Mouse (Mus musculus) liver, postnatal 0 days (tissue): ENCODE results near the gene Ephb1. TPM values are rescaled to one million over a fixed set of nuclear protein-coding genes. Genes with fewer than 3 reads are reported as not detected.

Experiments used
- ATAC-seq: fragments of 200-750 bp; cut with Nextera tagmentation; 2 replicates; pipeline ENCODE4 v1.8.0; 2017; ENCODE audit warnings: mild to moderate bottlenecking, moderate library complexity
- DNase-seq: peaks from one replicate; pipeline ENCODE4 v3.0.0-alpha.2; 2016
- H3K27ac ChIP-seq: fragments of 300-500 bp; sonication (generic); 2 replicates; pipeline ENCODE4 v1.5.1; 2014; ENCODE audit warnings: antibody characterized with exemption, moderate library complexity, mild to moderate bottlenecking, low read depth
- H3K27me3 ChIP-seq: fragments of 300-500 bp; sonication (generic); 2 replicates; pipeline ENCODE4 v1.6.1; 2014; ENCODE audit warnings: low read length, control low read depth, mixed read lengths; ENCODE audit not compliant: insufficient read depth
- H3K36me3 ChIP-seq: fragments of 300-500 bp; sonication (generic); replicated peaks from 2 replicates; pipeline ENCODE4 v1.6.1; 2014; ENCODE audit warnings: mild to moderate bottlenecking, control low read depth, low read length, moderate library complexity, mixed read lengths; ENCODE audit not compliant: insufficient read depth
- H3K4me1 ChIP-seq: fragments of 300-500 bp; sonication (generic); 2 replicates; pipeline ENCODE4 v1.6.1; 2014; ENCODE audit warnings: antibody characterized with exemption, mild to moderate bottlenecking, control low read depth; ENCODE audit not compliant: insufficient read depth
- H3K4me2 ChIP-seq: fragments of 300-500 bp; sonication (generic); 2 replicates; pipeline ENCODE4 v1.6.1; 2014; ENCODE audit warnings: low read depth, mild to moderate bottlenecking, low read length, moderate library complexity, mixed read lengths
- H3K4me3 ChIP-seq: fragments of 300-500 bp; sonication (generic); 2 replicates; pipeline ENCODE4 v1.5.1; 2014; ENCODE audit warnings: low read depth, low read length
- H3K9ac ChIP-seq: fragments of 300-500 bp; sonication (generic); replicated peaks from 2 replicates; pipeline ENCODE4 v1.6.1; 2014; ENCODE audit warnings: mild to moderate bottlenecking, moderate library complexity
- H3K9me3 ChIP-seq: fragments of 300-500 bp; sonication (generic); 2 replicates; pipeline ENCODE4 v1.6.1; 2016; ENCODE audit warnings: mild to moderate bottlenecking, control low read depth, low read length, mixed read lengths
- CTCF ChIP-seq: sonication (generic); IDR thresholded peaks from 2 replicates; pipeline ENCODE4 v1.5.1; 2016; ENCODE audit warnings: antibody characterized with exemption, low read depth
- EP300 ChIP-seq: IDR thresholded peaks from 2 replicates; pipeline ENCODE4 v1.6.1; 2016; ENCODE audit warnings: antibody characterized with exemption, low read depth, mild to moderate bottlenecking
- WGBS: fragments of 180-500 bp; shearing (Covaris S2); extraction: QIAGEN DNeasy Blood & Tissue Kit; methylation state at CpG from one replicate; pipeline ENCODE4 v1.1.7; 2014; ENCODE audit not compliant: insufficient replicate concordance; 5-methylcytosine and 5-hydroxymethylcytosine counted together
- polyA plus RNA-seq: library from polyadenylated mRNA; unstranded; fragments of >200 nt; fragmentation: Nextera tagmentation; extraction: Ambion mirVana; gene quantifications from 2 replicates; pipeline ENCODE4 v1.2.1, GENCODE M21; 2015

The Ephb1 gene
- polyA plus RNA-seq, 1 experiment from 2014 or later, result 0.28 TPM

- Histone ChIP-seq H3K27me3 (0 out of 2 replicates have a peak, but pooled peaks cover 2% of the 10 kb centered on the region), H3K4me2 (no peak overlapping the region), H3K4me1 (no peaks in the 10 kb centered on the region), H3K9me3 (no peaks in the 10 kb centered on the region), H3K27ac (no peak overlapping the region), H3K9ac (no peak overlapping the region), H3K36me3 (no peaks in the 10 kb centered on the region), H3K4me3 (no peak overlapping the region)
- ATAC-seq, result no peak
- DNase-seq, result no peak
- WGBS, result 41% methylated on average over 9 of the region's 9 CpGs
- TF ChIP-seq EP300 (no peak), CTCF (no peak)
These were observed 105.2 kb downstream of the Ephb1 start for GRCm38 (mm10) chr9:102249124-102249816.

- Histone ChIP-seq H3K27ac (no peak overlapping the region), H3K9me3 (no peaks in the 10 kb centered on the region), H3K36me3 (no peaks in the 10 kb centered on the region), H3K4me1 (no peaks in the 10 kb centered on the region), H3K4me2 (no peak overlapping the region), H3K4me3 (no peak overlapping the region), H3K9ac (no peak overlapping the region), H3K27me3 (0 out of 2 replicates have a peak, but pooled peaks cover 2% of the 10 kb centered on the region)
- no peak for TF ChIP-seq EP300
- ATAC-seq, result no peak
- 74% methylated on average over 7 of the region's 7 CpGs for WGBS
- no peak for DNase-seq
These were observed 108.9 kb downstream of the Ephb1 start for GRCm38 (mm10) chr9:102245551-102245950.

GRCm38 (mm10) chr9:102243296-102243695, 111.2 kb downstream of the Ephb1 start:
- Histone ChIP-seq H3K27ac (no peak overlapping the region), H3K9me3 (no peaks in the 10 kb centered on the region), H3K4me2 (no peak overlapping the region), H3K4me1 (no peaks in the 10 kb centered on the region), H3K36me3 (no peaks in the 10 kb centered on the region), H3K27me3 (no peaks in the 10 kb centered on the region), H3K4me3 (no peak overlapping the region), H3K9ac (no peak overlapping the region)
- no peak for DNase-seq
- 37% methylated on average over 7 of the region's 7 CpGs for WGBS
- TF ChIP-seq CTCF (no peak), EP300 (no peak)
- no peak for ATAC-seq

GRCm38 (mm10) chr9:102241546-102241945, 112.9 kb downstream of the Ephb1 start:
- WGBS, result 64% methylated on average over 2 of the region's 2 CpGs
- Histone ChIP-seq H3K27me3 (no peaks in the 10 kb centered on the region), H3K4me1 (no peaks in the 10 kb centered on the region), H3K4me3 (no peak overlapping the region), H3K4me2 (no peak overlapping the region), H3K9me3 (no peaks in the 10 kb centered on the region), H3K36me3 (no peaks in the 10 kb centered on the region), H3K27ac (no peak overlapping the region), H3K9ac (no peak overlapping the region)
- DNase-seq, result no peak
- ATAC-seq, result no peak
- TF ChIP-seq EP300 (no peak), CTCF (no peak)

- WGBS, result 66% methylated on average over 4 of the region's 4 CpGs
- no peaks in the 10 kb centered on the region for H3K36me3 ChIP-seq
- H3K4me1 ChIP-seq, result no peaks in the 10 kb centered on the region
- TF ChIP-seq EP300 (no peak), CTCF (no peak)
- no peaks in the 10 kb centered on the region for H3K27me3 ChIP-seq
- H3K9me3 ChIP-seq, result no peaks in the 10 kb centered on the region
- no peak overlapping the region for H3K4me2 ChIP-seq
- no peak for DNase-seq
- no peak overlapping the region for H3K4me3 ChIP-seq
- ATAC-seq, result no peak
- no peak overlapping the region for H3K27ac ChIP-seq
- no peak overlapping the region for H3K9ac ChIP-seq
These were observed 114.3 kb downstream of the Ephb1 start for GRCm38 (mm10) chr9:102240215-102240614.

GRCm38 (mm10) chr9:102235444-102235951, 119.0 kb downstream of the Ephb1 start:
- no peak for TF ChIP-seq CTCF
- no peak for TF ChIP-seq EP300
- ATAC-seq, result no peak

More at GRCm38 (mm10) chr9:102235444-102235951, 119.0 kb downstream of the Ephb1 start:
- DNase-seq, result no peak
- H3K36me3 ChIP-seq, result no peaks in the 10 kb centered on the region
- no peak overlapping the region for H3K27ac ChIP-seq
- H3K9ac ChIP-seq, result no peak overlapping the region
- H3K4me3 ChIP-seq, result no peak overlapping the region
- no peaks in the 10 kb centered on the region for H3K27me3 ChIP-seq
- H3K4me2 ChIP-seq, result no peak overlapping the region
- no peaks in the 10 kb centered on the region for H3K9me3 ChIP-seq
- no peaks in the 10 kb centered on the region for H3K4me1 ChIP-seq
- 67% methylated on average over 4 of the region's 4 CpGs for WGBS
